Mouse (Mus musculus) right cerebral cortex, postnatal 10 days (tissue): ENCODE measurements around the gene Asna1.

ENCODE experiments used
- DNase-seq, 2 experiments: peaks; one replicate each; pipeline ENCODE4 v3.0.0; 2021; ENCODE audit warnings: low spot score in 2 of 2

The Asna1 gene

GRCm38 (mm10) chr8:84990349-84990748 is 34.7 kb downstream of the Asna1 start, which contains the start of gene Hook2:
TSS of gene Hook2 (plus strand) at chr8:84990603.
- peak; percentile 98 for DNase-seq

- DNase-seq, result peak; percentile 92 to 94
Observed at GRCm38 (mm10) chr8:84989810-84990209, 35.3 kb downstream of the Asna1 start.

GRCm38 (mm10) chr8:84989311-84989731 is 35.8 kb downstream of the Asna1 start:
- peak in 1 of 2 experiments; percentile 58 for DNase-seq

GRCm38 (mm10) chr8:84987903-84988302 is 37.2 kb downstream of the Asna1 start:
- DNase-seq, result no peak

GRCm38 (mm10) chr8:84987388-84987787 is 37.7 kb downstream of the Asna1 start:
- no peak for DNase-seq

GRCm38 (mm10) chr8:84986379-84986945 is 38.6 kb downstream of the Asna1 start:
- no peak for DNase-seq

- peak; percentile 96 for DNase-seq
Observed at GRCm38 (mm10) chr8:84985684-84986378, 39.2 kb downstream of the Asna1 start.

GRCm38 (mm10) chr8:84985049-84985683 is 39.9 kb downstream of the Asna1 start:
- DNase-seq, result no peak

GRCm38 (mm10) chr8:84984294-84985048 is 40.6 kb downstream of the Asna1 start:
- peak in 1 of 2 experiments; percentile 55 for DNase-seq

GRCm38 (mm10) chr8:84982499-84983011 is 42.5 kb downstream of the Asna1 start:
- DNase-seq, result no peak

GRCm38 (mm10) chr8:84981644-84982498 is 43.2 kb downstream of the Asna1 start:
- peak; percentile 46 to 48 for DNase-seq

- DNase-seq, result peak; percentile 83 to 88
Observed at GRCm38 (mm10) chr8:84980622-84981358, 44.3 kb downstream of the Asna1 start.

- peak; percentile 95 for DNase-seq
Observed at GRCm38 (mm10) chr8:84979599-84980421, 45.3 kb downstream of the Asna1 start.

GRCm38 (mm10) chr8:84978248-84978940 is 46.7 kb downstream of the Asna1 start, which contains the start of gene Junb:
TSS of gene Junb (minus strand) at chr8:84978718.
- DNase-seq, result peak; percentile 96 to 97

- peak; percentile 79 to 83 for DNase-seq
Observed at GRCm38 (mm10) chr8:84977435-84978247, 47.4 kb downstream of the Asna1 start.

GRCm38 (mm10) chr8:84976763-84977434 is 48.2 kb downstream of the Asna1 start:
- DNase-seq, result peak in 1 of 2 experiments; percentile 45
